Mouse (Mus musculus) kidney, postnatal 0 days (tissue): Measurements from ENCODE around the gene Rps6ka5. TPM values are rescaled to one million over a fixed set of nuclear protein-coding genes. Genes with fewer than 3 reads are reported as not detected.

ENCODE experiments used
- ATAC-seq: fragments of 200-750 bp; cut with Nextera tagmentation; replicated peaks from 2 replicates; pipeline ENCODE4 v1.8.0; 2017; ENCODE audit warnings: low read depth, moderate number of reproducible peaks, moderate TSS enrichment, moderate library complexity; ENCODE audit not compliant: low FRiP score
- DNase-seq: peaks from one replicate; pipeline ENCODE4 v3.0.0-alpha.2; 2016; ENCODE audit warnings: low spot score
- H3K27ac ChIP-seq: fragments of 300-500 bp; sonication (generic); 2 replicates; pipeline ENCODE4 v1.5.1; 2014; ENCODE audit warnings: mild to moderate bottlenecking
- H3K27me3 ChIP-seq: fragments of 300-500 bp; sonication (generic); 2 replicates; pipeline ENCODE4 v1.6.1; 2014; ENCODE audit warnings: low read length, mixed read lengths; ENCODE audit not compliant: insufficient read depth
- H3K36me3 ChIP-seq: fragments of 300-500 bp; sonication (generic); 2 replicates; pipeline ENCODE4 v1.6.1; 2014; ENCODE audit warnings: low read length, mixed read lengths; ENCODE audit not compliant: insufficient read depth
- H3K4me1 ChIP-seq: fragments of 300-500 bp; sonication (generic); replicated peaks from 2 replicates; pipeline ENCODE4 v1.6.1; 2014; ENCODE audit warnings: antibody characterized with exemption, low read length, mixed read lengths; ENCODE audit not compliant: insufficient read depth
- H3K4me2 ChIP-seq: fragments of 300-500 bp; sonication (generic); 2 replicates; pipeline ENCODE4 v1.6.1; 2014; ENCODE audit warnings: mild to moderate bottlenecking, low read length, moderate library complexity, mixed read lengths
- H3K4me3 ChIP-seq: fragments of 300-500 bp; sonication (generic); replicated peaks from 2 replicates; pipeline ENCODE4 v1.5.1; 2014; ENCODE audit warnings: low read depth, low read length
- H3K9ac ChIP-seq: fragments of 300-500 bp; sonication (generic); 2 replicates; pipeline ENCODE4 v1.6.1; 2014; ENCODE audit warnings: low read depth, low read length
- H3K9me3 ChIP-seq: fragments of 300-500 bp; sonication (generic); replicated peaks from 2 replicates; pipeline ENCODE4 v1.6.1; 2016; ENCODE audit warnings: low read length, inconsistent platforms, mixed read lengths
- CTCF ChIP-seq: IDR thresholded peaks from 2 replicates; pipeline ENCODE4 v1.5.1; 2016; ENCODE audit warnings: antibody characterized with exemption, low read depth, mild to moderate bottlenecking, moderate library complexity
- WGBS: fragments of 180-500 bp; shearing (Covaris S2); extraction: QIAGEN DNeasy Blood & Tissue Kit; methylation state at CpG from one replicate; pipeline ENCODE4 v1.1.7; 2014; 5-methylcytosine and 5-hydroxymethylcytosine counted together
- polyA plus RNA-seq: library from polyadenylated mRNA; unstranded; fragments of >200 nt; fragmentation: Nextera tagmentation; extraction: Ambion mirVana; gene quantifications from 2 replicates; pipeline ENCODE4 v1.2.1, GENCODE M21; 2015

Gene Rps6ka5
- polyA plus RNA-seq, 1 experiment from 2014 or later, result 3.8 TPM

GRCm38 (mm10) chr12:100717446-100717845 lies 9.3 kb downstream of the Rps6ka5 start:
- Histone ChIP-seq H3K27ac (no peak overlapping the region), H3K4me3 (no peak overlapping the region), H3K9me3 (no peaks in the 10 kb centered on the region), H3K36me3 (no peaks in the 10 kb centered on the region), H3K4me2 (no peak overlapping the region), H3K9ac (no peak overlapping the region), H3K27me3 (no peaks in the 10 kb centered on the region), H3K4me1 (no peaks in the 10 kb centered on the region)
- no peak for TF ChIP-seq CTCF
- no peak for DNase-seq
- no peak for ATAC-seq

DNA sequence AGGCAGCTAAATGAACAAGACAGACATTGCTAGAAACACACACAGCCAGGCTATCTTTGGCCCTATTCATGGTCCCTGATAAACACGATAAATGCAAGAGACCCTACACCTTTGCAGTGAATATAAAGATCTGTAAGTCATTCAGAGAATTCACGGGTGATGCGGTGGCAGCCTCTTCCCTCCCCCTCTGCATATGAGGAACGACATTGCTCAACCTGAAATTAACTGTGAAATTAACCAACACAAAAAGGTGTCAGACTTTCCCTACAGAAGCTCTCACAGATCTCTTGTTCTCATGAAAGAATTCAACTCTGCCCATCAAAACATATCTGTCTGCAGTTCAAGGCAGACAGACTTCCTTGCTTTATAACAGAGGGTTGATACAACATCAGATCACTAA lies 9.8 kb downstream of the Rps6ka5 start:
- Histone ChIP-seq H3K27me3 (no peaks in the 10 kb centered on the region), H3K9ac (no peak overlapping the region), H3K9me3 (no peaks in the 10 kb centered on the region), H3K4me3 (no peak overlapping the region), H3K27ac (no peak overlapping the region), H3K4me2 (no peak overlapping the region), H3K4me1 (no peaks in the 10 kb centered on the region), H3K36me3 (no peaks in the 10 kb centered on the region)
- TF ChIP-seq CTCF, result no peak
- 70% methylated on average over 4 of the region's 4 CpGs for WGBS
- DNase-seq, result no peak
- no peak for ATAC-seq

DNA sequence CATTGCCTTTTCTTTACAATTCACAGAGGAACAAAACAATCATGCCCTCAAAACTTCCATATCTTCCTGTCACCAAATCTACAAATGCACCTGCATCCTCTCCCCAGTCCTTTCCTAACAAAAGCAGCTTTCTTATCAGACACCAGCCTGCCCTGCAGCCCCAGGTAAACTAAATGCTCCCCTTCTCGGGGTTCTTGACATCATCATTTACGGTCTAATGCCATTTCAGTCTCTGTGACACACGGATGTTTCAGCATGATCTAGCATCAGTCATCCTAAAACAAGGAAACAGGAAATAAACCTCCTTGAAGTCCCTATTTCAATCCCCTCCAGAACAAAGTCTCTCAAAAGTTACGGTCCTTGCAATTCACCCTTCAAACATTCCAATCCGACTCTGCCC lies 15.0 kb downstream of the Rps6ka5 start:
- ATAC-seq (no peak), DNase-seq (no peak)
- Histone ChIP-seq H3K27me3 (no peaks in the 10 kb centered on the region), H3K36me3 (no peaks in the 10 kb centered on the region), H3K4me1 (no peaks in the 10 kb centered on the region), H3K27ac (no peak overlapping the region), H3K9ac (no peak overlapping the region), H3K4me3 (no peak overlapping the region), H3K9me3 (no peaks in the 10 kb centered on the region), H3K4me2 (no peak overlapping the region)
- WGBS, result 30% methylated on average over 5 of the region's 5 CpGs
- TF ChIP-seq CTCF, result no peak

GRCm38 (mm10) chr12:100711116-100711691 lies 15.6 kb downstream of the Rps6ka5 start:
- Histone ChIP-seq H3K4me2 (no peak overlapping the region), H3K27ac (no peak overlapping the region), H3K4me3 (no peak overlapping the region), H3K27me3 (no peaks in the 10 kb centered on the region), H3K36me3 (no peaks in the 10 kb centered on the region), H3K9ac (no peak overlapping the region), H3K4me1 (no peaks in the 10 kb centered on the region), H3K9me3 (no peaks in the 10 kb centered on the region)
- DNase-seq (no peak), ATAC-seq (no peak)
- WGBS, result 73% methylated on average over 10 of the region's 10 CpGs
- no peak for TF ChIP-seq CTCF

- DNase-seq (no peak), ATAC-seq (no peak)
- Histone ChIP-seq H3K4me3 (no peak overlapping the region), H3K27ac (no peak overlapping the region), H3K9ac (no peak overlapping the region), H3K4me1 (no peaks in the 10 kb centered on the region), H3K27me3 (no peaks in the 10 kb centered on the region), H3K9me3 (no peaks in the 10 kb centered on the region), H3K36me3 (no peaks in the 10 kb centered on the region), H3K4me2 (no peak overlapping the region)
- 19% methylated on average over 1 of the region's 1 CpGs for WGBS
- TF ChIP-seq CTCF, result no peak
These were observed 16.4 kb downstream of the Rps6ka5 start for GRCm38 (mm10) chr12:100710432-100710831.

- Histone ChIP-seq H3K9me3 (no peaks in the 10 kb centered on the region), H3K4me3 (no peak overlapping the region), H3K36me3 (no peaks in the 10 kb centered on the region), H3K27me3 (no peaks in the 10 kb centered on the region), H3K9ac (no peak overlapping the region), H3K27ac (no peak overlapping the region), H3K4me1 (peaks cover 10% of the 10 kb centered on the region; the same call in 1 of the 2 replicates), H3K4me2 (no peak overlapping the region)
- WGBS, result 93% methylated on average over 2 of the region's 2 CpGs
- TF ChIP-seq CTCF, result no peak
- DNase-seq (no peak), ATAC-seq (no peak)
These were observed 19.5 kb downstream of the Rps6ka5 start for GRCm38 (mm10) chr12:100707312-100707711.
